Mouse (Mus musculus): ENCODE measurements around the gene Odf3l2.

- TF ChIP-seq CTCF (IDR thresholded peaks at IDR 0.05; ENCODE audit: low read depth) (no peak), EP300 (IDR thresholded peaks at IDR 0.05; ENCODE audit: low read depth) (no peak)
Measured at GRCm38 (mm10) chr10:79680606-79681495, 35.3 kb upstream of the Odf3l2 start.

All from heart, postnatal 0 days (tissue).